Mouse (Mus musculus) kidney, postnatal 0 days (tissue): ENCODE data around the gene Gm17374. TPM values are rescaled to one million over a fixed set of nuclear protein-coding genes. Genes with fewer than 3 reads are reported as not detected.
"Not testable (repeated sequence)": the region's sequence is repeated elsewhere in the genome, so short reads cannot be mapped to it uniquely, and the experiment has no call there.

Experiments used
- ATAC-seq: fragments of 200-750 bp; cut with Nextera tagmentation; replicated peaks from 2 replicates; pipeline ENCODE4 v1.8.0; 2017; ENCODE audit warnings: low read depth, moderate number of reproducible peaks, moderate TSS enrichment, moderate library complexity; ENCODE audit not compliant: low FRiP score
- DNase-seq: peaks from one replicate; pipeline ENCODE4 v3.0.0-alpha.2; 2016; ENCODE audit warnings: low spot score
- H3K27ac ChIP-seq: fragments of 300-500 bp; sonication (generic); 2 replicates; pipeline ENCODE4 v1.5.1; 2014; ENCODE audit warnings: mild to moderate bottlenecking
- H3K27me3 ChIP-seq: fragments of 300-500 bp; sonication (generic); 2 replicates; pipeline ENCODE4 v1.6.1; 2014; ENCODE audit warnings: low read length, mixed read lengths; ENCODE audit not compliant: insufficient read depth
- H3K36me3 ChIP-seq: fragments of 300-500 bp; sonication (generic); 2 replicates; pipeline ENCODE4 v1.6.1; 2014; ENCODE audit warnings: low read length, mixed read lengths; ENCODE audit not compliant: insufficient read depth
- H3K4me1 ChIP-seq: fragments of 300-500 bp; sonication (generic); replicated peaks from 2 replicates; pipeline ENCODE4 v1.6.1; 2014; ENCODE audit warnings: antibody characterized with exemption, low read length, mixed read lengths; ENCODE audit not compliant: insufficient read depth
- H3K4me2 ChIP-seq: fragments of 300-500 bp; sonication (generic); 2 replicates; pipeline ENCODE4 v1.6.1; 2014; ENCODE audit warnings: mild to moderate bottlenecking, low read length, moderate library complexity, mixed read lengths
- H3K4me3 ChIP-seq: fragments of 300-500 bp; sonication (generic); replicated peaks from 2 replicates; pipeline ENCODE4 v1.5.1; 2014; ENCODE audit warnings: low read depth, low read length
- H3K9ac ChIP-seq: fragments of 300-500 bp; sonication (generic); 2 replicates; pipeline ENCODE4 v1.6.1; 2014; ENCODE audit warnings: low read depth, low read length
- H3K9me3 ChIP-seq: fragments of 300-500 bp; sonication (generic); replicated peaks from 2 replicates; pipeline ENCODE4 v1.6.1; 2016; ENCODE audit warnings: low read length, inconsistent platforms, mixed read lengths
- CTCF ChIP-seq: IDR thresholded peaks from 2 replicates; pipeline ENCODE4 v1.5.1; 2016; ENCODE audit warnings: antibody characterized with exemption, low read depth, mild to moderate bottlenecking, moderate library complexity
- WGBS: fragments of 180-500 bp; shearing (Covaris S2); extraction: QIAGEN DNeasy Blood & Tissue Kit; methylation state at CpG from one replicate; pipeline ENCODE4 v1.1.7; 2014; 5-methylcytosine and 5-hydroxymethylcytosine counted together
- polyA plus RNA-seq: library from polyadenylated mRNA; unstranded; fragments of >200 nt; fragmentation: Nextera tagmentation; extraction: Ambion mirVana; gene quantifications from 2 replicates; pipeline ENCODE4 v1.2.1, GENCODE M21; 2015

Gm17374 gene
- polyA plus RNA-seq, 1 experiment from 2014 or later = not detected

GRCm38 (mm10) chr2:140163351-140163854 is 11.6 kb downstream of the Gm17374 start:
- H3K36me3 ChIP-seq = peaks cover 15% of the 10 kb centered on the region; the same call in 1 of the 2 replicates
- H3K4me3 ChIP-seq = no peak overlapping the region

GRCm38 (mm10) chr2:140169057-140169456 is 17.2 kb downstream of the Gm17374 start:
- TF ChIP-seq CTCF = no peak
- 78% methylated on average over 1 of the region's 1 CpGs for WGBS
- H3K4me2 ChIP-seq = no peak overlapping the region

More at GRCm38 (mm10) chr2:140163351-140163854, 11.6 kb downstream of the Gm17374 start:
- H3K4me2 ChIP-seq = no peak overlapping the region
- no peaks in the 10 kb centered on the region for H3K4me1 ChIP-seq
- DNase-seq = no peak
- no peaks in the 10 kb centered on the region for H3K9me3 ChIP-seq
- H3K9ac ChIP-seq = no peak overlapping the region
- TF ChIP-seq CTCF = no peak
- no peaks in the 10 kb centered on the region for H3K27me3 ChIP-seq
- no peak overlapping the region for H3K27ac ChIP-seq
- ATAC-seq = no peak
- WGBS = 97% methylated on average over 5 of the region's 5 CpGs

GRCm38 (mm10) chr2:140170127-140170802 is 18.4 kb downstream of the Gm17374 start, which contains the start of the genes Esf1 and Ndufaf5:
Gene Esf1, minus strand, starts transcription at chr2:140170564.
Gene Ndufaf5, plus strand, starts transcription at chr2:140170649.
- Histone ChIP-seq H3K27ac (peak within 1 kb of the TSS; percentile 81), H3K4me3 (peak within 1 kb of the TSS; percentile 55), H3K4me2 (peak within 1 kb of the TSS; percentile 85), H3K9ac (peak within 1 kb of the TSS; percentile 69), H3K27me3 (no peaks in the 10 kb centered on the region), H3K9me3 (no peaks in the 10 kb centered on the region), H3K4me1 (peaks cover 12% of the 10 kb centered on the region), H3K36me3 (peaks cover 2% of the 10 kb centered on the region; the same call in 1 of the 2 replicates)
- DNase-seq (peak; percentile 98), ATAC-seq (peak; percentile 99)
- under 1% methylated on average over 43 of the region's 43 CpGs for WGBS
- no peak for TF ChIP-seq CTCF

More at GRCm38 (mm10) chr2:140169057-140169456, 17.2 kb downstream of the Gm17374 start:
- Histone ChIP-seq H3K4me3 (no peak overlapping the region), H3K4me1 (peaks cover 12% of the 10 kb centered on the region), H3K27me3 (no peaks in the 10 kb centered on the region), H3K9ac (no peak overlapping the region), H3K27ac (no peak overlapping the region), H3K36me3 (peaks cover 7% of the 10 kb centered on the region; the same call in 1 of the 2 replicates), H3K9me3 (no peaks in the 10 kb centered on the region)
- ATAC-seq (no peak), DNase-seq (no peak)

GRCm38 (mm10) chr2:140170803-140171553 is 19.1 kb downstream of the Gm17374 start:
- no peaks in the 10 kb centered on the region for H3K27me3 ChIP-seq
- WGBS = 7% methylated on average over 28 of the region's 28 CpGs
- DNase-seq (peak; percentile 67), ATAC-seq (peak; percentile 87)
- no peaks in the 10 kb centered on the region; the same call in 1 of the 2 replicates for H3K36me3 ChIP-seq
- peaks cover 12% of the 10 kb centered on the region for H3K4me1 ChIP-seq
- H3K4me2 ChIP-seq = peak overlapping the region; percentile 85
- no peaks in the 10 kb centered on the region for H3K9me3 ChIP-seq
- H3K9ac ChIP-seq = peak overlapping the region; percentile 69
- H3K4me3 ChIP-seq = peak overlapping the region; percentile 55
- H3K27ac ChIP-seq = peak overlapping the region; percentile 81
- TF ChIP-seq CTCF = no peak

- H3K9me3 ChIP-seq, H3K4me1 ChIP-seq, H3K36me3 ChIP-seq, H3K4me3 ChIP-seq, H3K27me3 ChIP-seq, H3K9ac ChIP-seq, ATAC-seq, DNase-seq, H3K4me2 ChIP-seq, H3K27ac ChIP-seq: not testable (repeated sequence)
- WGBS = 91% methylated on average over 3 of the region's 3 CpGs
- peak; percentile 36; the same call in 1 of the 2 replicates for TF ChIP-seq CTCF
Measured at GRCm38 (mm10) chr2:140185685-140186210, 33.9 kb downstream of the Gm17374 start.

GRCm38 (mm10) chr2:140200713-140201112 is 48.9 kb downstream of the Gm17374 start:
- Histone ChIP-seq H3K36me3 (peaks cover 10% of the 10 kb centered on the region; the same call in 1 of the 2 replicates), H3K4me1 (no peaks in the 10 kb centered on the region), H3K27ac (no peak overlapping the region), H3K27me3 (no peaks in the 10 kb centered on the region), H3K9me3 (no peaks in the 10 kb centered on the region), H3K9ac (no peak overlapping the region), H3K4me2 (no peak overlapping the region), H3K4me3 (no peak overlapping the region)
- WGBS = 68% methylated on average over 2 of the region's 2 CpGs
- ATAC-seq (no peak), DNase-seq (peak; percentile 10)
- peak; percentile 51 for TF ChIP-seq CTCF
